Mouse (Mus musculus) embryonic fibroblast, embryonic 13.5 days (primary cell): ENCODE results near the gene Thap7.
"Not testable (repeated sequence)": the region's sequence is repeated elsewhere in the genome, so short reads cannot be mapped to it uniquely, and the experiment has no call there.

Experiments
- CTCF ChIP-seq: IDR thresholded peaks from 2 replicates; pipeline ENCODE4 v1.5.1; 2011; ENCODE audit warnings: mild to moderate bottlenecking, control low read depth, low read length, moderate library complexity, borderline replicate concordance; ENCODE audit not compliant: insufficient read depth
- POLR2A ChIP-seq: IDR thresholded peaks from 2 replicates; pipeline ENCODE4 v1.6.1; 2011; ENCODE audit warnings: low read depth, mild to moderate bottlenecking, control low read depth, low read length, moderate library complexity

DNA sequence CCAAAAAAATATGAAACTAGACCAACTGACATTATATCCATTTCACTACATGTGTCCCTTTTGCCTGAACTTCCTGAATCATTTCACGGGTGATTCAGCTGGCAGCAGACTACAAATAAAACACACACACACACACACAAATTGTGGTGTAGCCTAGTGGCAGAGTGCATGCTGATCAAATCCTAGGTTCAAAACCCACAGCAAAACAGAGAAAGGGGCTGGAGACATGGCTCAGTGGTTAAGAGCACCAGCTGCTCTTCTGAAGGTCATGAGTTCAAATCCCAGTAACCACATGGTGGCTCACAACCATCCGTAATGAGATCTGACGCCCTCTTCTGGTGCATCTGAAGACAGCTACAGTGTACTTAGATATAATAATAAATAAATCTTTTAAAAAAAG, 22.9 kb downstream of the Thap7 start:
- not testable (repeated sequence) for TF ChIP-seq CTCF, POLR2A
